Mouse (Mus musculus) bone marrow macrophage, adult 2 months (primary cell): ENCODE measurements around the gene Myo18b.

Experiments
- CTCF ChIP-seq: IDR thresholded peaks from 2 replicates; pipeline ENCODE4 v1.5.1; 2012; ENCODE audit warnings: low read depth, mild to moderate bottlenecking, low read length, moderate library complexity
- POLR2A ChIP-seq: IDR thresholded peaks from 2 replicates; pipeline ENCODE4 v1.6.1; 2012; ENCODE audit warnings: mild to moderate bottlenecking, low read depth, low read length, borderline replicate concordance

DNA sequence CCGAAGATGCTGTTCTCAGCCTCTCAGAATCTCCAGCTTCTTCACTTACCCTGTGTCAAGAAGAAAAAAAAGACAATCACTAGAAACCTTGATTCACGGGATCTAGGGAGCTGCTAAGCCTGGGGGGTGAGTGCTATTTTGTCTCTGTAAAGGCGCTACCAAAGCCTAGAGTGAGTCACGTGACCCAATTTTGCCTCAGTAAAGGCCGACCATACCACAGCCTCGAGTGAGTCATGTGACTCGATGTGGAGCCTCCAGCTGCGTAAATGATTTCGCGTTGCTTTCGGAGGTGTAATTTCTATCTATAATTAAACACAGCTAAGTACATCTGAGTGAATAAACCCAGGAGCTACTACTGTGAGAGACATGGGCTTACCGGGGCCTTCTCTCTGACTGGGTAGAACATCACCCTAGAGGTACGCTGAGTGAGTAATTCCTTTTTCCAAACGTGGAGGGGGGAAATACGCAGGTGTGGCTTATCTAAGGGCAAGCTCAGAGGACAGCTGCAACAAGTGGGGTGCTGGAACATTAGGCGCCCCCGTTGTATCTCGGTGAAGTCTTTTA, 202.8 kb downstream of the Myo18b start:
- no peak for TF ChIP-seq POLR2A
- no peak for TF ChIP-seq CTCF
